12 mouse cellular contexts compared by ENCODE assay signal in the genomic region with DNA sequence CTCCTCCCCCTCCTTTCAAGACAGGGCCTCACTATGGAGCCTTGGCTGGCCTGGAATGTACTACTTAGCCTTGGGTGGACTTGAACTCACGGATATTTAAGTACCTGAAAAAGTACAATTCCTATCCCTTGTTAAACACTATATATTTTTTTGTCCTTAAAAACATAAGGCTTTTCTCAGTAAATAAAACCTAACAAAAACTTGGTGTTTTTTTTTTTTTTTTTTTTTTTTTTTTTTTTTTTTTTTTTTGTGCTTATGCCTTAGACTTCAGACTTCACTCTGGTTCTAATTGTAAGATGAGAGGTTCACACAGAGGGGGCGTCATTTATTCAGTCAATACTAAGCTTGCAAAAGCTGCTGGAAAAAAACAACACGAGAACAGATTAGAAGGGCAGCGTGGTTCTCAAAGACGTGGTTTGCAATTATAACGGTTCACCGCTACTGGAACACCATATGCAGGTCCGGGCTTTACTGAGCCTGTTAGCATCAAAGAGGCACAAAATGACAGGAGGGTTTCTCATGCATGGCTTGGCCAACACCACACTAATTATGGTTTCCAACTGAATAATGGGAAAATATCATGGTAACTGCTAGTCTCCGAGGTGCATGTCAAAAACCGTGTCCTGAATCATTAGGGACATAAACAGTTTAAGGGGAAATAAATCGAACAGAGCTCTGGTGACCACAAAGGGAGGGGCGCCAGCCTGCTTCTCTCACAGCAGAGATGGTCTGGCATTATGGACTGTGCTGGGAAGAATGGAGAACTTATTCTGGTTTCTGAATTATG. TPM values are rescaled to one million over a fixed set of nuclear protein-coding genes. Genes with fewer than 3 reads are reported as not detected.
DNase-seq lines count a peak whose midpoint lies in the region; ATAC-seq lines count a peak whose summit lies in the region.
"Had no signal": no experiment of that assay in that cellular context is flagged by ENCODE, and none has a peak within 500 bp of the region (broad histone marks: within the 10 kb centered on the region; RNA-seq: fewer than 3 reads in every experiment).

No protein-coding gene starts in this region.

- 86% methylated on average over 12 of the region's 12 CpGs for WGBS in heart, embryonic 12.5 days
- 84% methylated on average over 12 of the region's 12 CpGs for WGBS in heart, embryonic 11.5 days (ENCODE audit: insufficient replicate concordance)
- 21% methylated on average over 12 of the region's 12 CpGs for WGBS in forebrain, embryonic 12.5 days
- WGBS in midbrain, embryonic 11.5 days = 50% methylated on average over 12 of the region's 12 CpGs

- intact Hi-C loops in gastrocnemius, postnatal 36 days (cut with DNase I) = no loop called here

- ATAC-seq in heart, embryonic 12.5 days (ENCODE audit: insufficient number of reproducible peaks, low FRiP score) = no peak
- ATAC-seq in heart, embryonic 11.5 days (replicated peaks; ENCODE audit: insufficient number of reproducible peaks, low FRiP score, low TSS enrichment) = no peak
- ATAC-seq in forebrain, embryonic 12.5 days (ENCODE audit: low FRiP score) = peak; percentile 76
- peak; percentile 82 for ATAC-seq in midbrain, embryonic 11.5 days (ENCODE audit: low FRiP score)
- ATAC-seq: intestine, postnatal 0 days had no signal

- 0 out of 2 replicates have a peak overlapping the region, but pooled peaks have one; percentile 60 for H3K27ac ChIP-seq in heart, embryonic 12.5 days (ENCODE audit: poor library complexity, severe bottlenecking)
- no peak overlapping the region for H3K27ac ChIP-seq in heart, embryonic 11.5 days (ENCODE audit: low read depth, low read length)
- H3K27ac ChIP-seq in forebrain, embryonic 12.5 days = peak overlapping the region; percentile 73
- H3K27ac ChIP-seq in midbrain, embryonic 11.5 days (ENCODE audit: low read depth, low read length) = no peak overlapping the region; the same call in 1 of the 2 replicates
- H3K27ac ChIP-seq: liver, embryonic 15.5 days had no signal

- 0 out of 2 replicates have a peak, but pooled peaks cover 2% of the 10 kb centered on the region for H3K36me3 ChIP-seq in heart, embryonic 12.5 days
- H3K36me3 ChIP-seq in heart, embryonic 11.5 days (ENCODE audit: control insufficient read depth, insufficient read depth, low read length) = no peaks in the 10 kb centered on the region
- H3K36me3 ChIP-seq in forebrain, embryonic 12.5 days (replicated peaks) = no peaks in the 10 kb centered on the region
- H3K36me3 ChIP-seq in midbrain, embryonic 11.5 days (ENCODE audit: control insufficient read depth, insufficient read depth, low read length) = no peaks in the 10 kb centered on the region
- H3K36me3 ChIP-seq: liver, embryonic 15.5 days had no signal

- no peaks in the 10 kb centered on the region for H3K27me3 ChIP-seq in heart, embryonic 12.5 days (replicated peaks)
- no peaks in the 10 kb centered on the region for H3K27me3 ChIP-seq in heart, embryonic 11.5 days (ENCODE audit: control insufficient read depth, insufficient read depth, low read length)
- 0 out of 2 replicates have a peak, but pooled peaks cover 3% of the 10 kb centered on the region for H3K27me3 ChIP-seq in forebrain, embryonic 12.5 days
- no peaks in the 10 kb centered on the region for H3K27me3 ChIP-seq in midbrain, embryonic 11.5 days (ENCODE audit: control insufficient read depth, insufficient read depth, low read length)
- H3K27me3 ChIP-seq: liver, embryonic 15.5 days had no signal

- H3K9me3 ChIP-seq in heart, embryonic 12.5 days (replicated peaks) = no peaks in the 10 kb centered on the region
- H3K9me3 ChIP-seq in heart, embryonic 11.5 days (replicated peaks; ENCODE audit: control insufficient read depth, low read length) = no peaks in the 10 kb centered on the region
- H3K9me3 ChIP-seq in forebrain, embryonic 12.5 days = no peaks in the 10 kb centered on the region
- no peaks in the 10 kb centered on the region for H3K9me3 ChIP-seq in midbrain, embryonic 11.5 days (ENCODE audit: control insufficient read depth, low read length)
- H3K9me3 ChIP-seq: liver, embryonic 15.5 days had no signal

- H3K9ac ChIP-seq in heart, embryonic 12.5 days = no peak overlapping the region
- H3K9ac ChIP-seq in heart, embryonic 11.5 days (ENCODE audit: low read depth, low read length) = no peak overlapping the region
- H3K9ac ChIP-seq in forebrain, embryonic 12.5 days = no peak overlapping the region
- no peak overlapping the region for H3K9ac ChIP-seq in midbrain, embryonic 11.5 days (ENCODE audit: low read length)
- H3K9ac ChIP-seq: liver, embryonic 15.5 days had no signal

- H3K4me3 ChIP-seq in heart, embryonic 12.5 days = no peak overlapping the region
- no peak overlapping the region for H3K4me3 ChIP-seq in heart, embryonic 11.5 days (ENCODE audit: low read depth, low read length)
- no peak overlapping the region for H3K4me3 ChIP-seq in forebrain, embryonic 12.5 days (replicated peaks)
- H3K4me3 ChIP-seq in midbrain, embryonic 11.5 days (ENCODE audit: low read depth, low read length) = no peak overlapping the region
- H3K4me3 ChIP-seq: liver, embryonic 15.5 days had no signal

- H3K4me1 ChIP-seq in heart, embryonic 12.5 days (replicated peaks) = peaks cover 44% of the 10 kb centered on the region
- peaks cover 5% of the 10 kb centered on the region; the same call in 1 of the 2 replicates for H3K4me1 ChIP-seq in heart, embryonic 11.5 days (ENCODE audit: control insufficient read depth, insufficient read depth, low read length)
- peaks cover 50% of the 10 kb centered on the region for H3K4me1 ChIP-seq in forebrain, embryonic 12.5 days
- H3K4me1 ChIP-seq in midbrain, embryonic 11.5 days (ENCODE audit: control insufficient read depth, insufficient read depth, low read length) = peaks cover 14% of the 10 kb centered on the region
- H3K4me1 ChIP-seq: liver, embryonic 15.5 days had no signal

- peak; percentile 70 for DNase-seq in cerebellum, adult 11-12 months
- peak; percentile 86 for DNase-seq in midbrain, embryonic 11.5 days (ENCODE audit: low spot score, missing footprints)
- DNase-seq in gastrocnemius, postnatal 36 days = no peak
- DNase-seq in urinary bladder, adult 2 months (ENCODE audit: low spot score) = no peak
- no peak for DNase-seq in yolk sac, embryonic 10.5 days (ENCODE audit: low spot score)
- DNase-seq: layer of hippocampus, adult 9-11 months; thymus, adult 2 months had no signal

- no peak overlapping the region for H3K4me2 ChIP-seq in heart, embryonic 12.5 days
- H3K4me2 ChIP-seq in heart, embryonic 11.5 days = no peak overlapping the region
- H3K4me2 ChIP-seq in forebrain, embryonic 12.5 days = no peak overlapping the region
- H3K4me2 ChIP-seq in midbrain, embryonic 11.5 days = no peak overlapping the region
- H3K4me2 ChIP-seq: liver, embryonic 15.5 days had no signal

RNA-seq across cellular contexts. Expression of a gene that starts 32.3 kb away (rescaled TPM):
- 59.6 and 61.2 TPM in 2 replicates for polyA plus RNA-seq in heart, embryonic 12.5 days (2016; fragmentation: Nextera tagmentation; extraction: Ambion mirVana)
- polyA plus RNA-seq in heart, embryonic 11.5 days (2014; fragmentation: Nextera tagmentation; extraction: Ambion mirVana) = 60.3 and 67.0 TPM in 2 replicates
- polyA plus RNA-seq in forebrain, embryonic 12.5 days (2016; fragmentation: Nextera tagmentation; extraction: Ambion mirVana) = 52.2 and 57.2 TPM in 2 replicates
- 46.8 and 47.6 TPM in 2 replicates for polyA plus RNA-seq in midbrain, embryonic 11.5 days (2014; fragmentation: Nextera tagmentation; extraction: Ambion mirVana)
- total RNA-seq in gastrocnemius, postnatal 36 days (2021) = 10 to 100 TPM; 19.9 to 20.0 TPM
- polyA plus RNA-seq in urinary bladder, adult 2 months (2012; rRNA removed) = 9.1 and 10.5 TPM in 2 replicates

Comparison
In these comparisons a context has a peak if more than half of its experiments do, and no peak if none do; other contexts are left out.
1. H3K27ac ChIP-seq: peak in heart, embryonic 12.5 days (single experiment) and forebrain, embryonic 12.5 days (single experiment); none in heart, embryonic 11.5 days (single experiment) and midbrain, embryonic 11.5 days (single experiment).
2. ATAC-seq: peak in forebrain, embryonic 12.5 days (single experiment) and midbrain, embryonic 11.5 days (single experiment); none in heart, embryonic 12.5 days (single experiment) and heart, embryonic 11.5 days (single experiment).
3. DNase-seq: peak in cerebellum, adult 11-12 months (single experiment) and midbrain, embryonic 11.5 days (single experiment); none in gastrocnemius, postnatal 36 days (0 of 2), urinary bladder, adult 2 months (single experiment) and yolk sac, embryonic 10.5 days (single experiment).